Mouse (Mus musculus) limb, embryonic 11.5 days (tissue): ENCODE results near the gene Sin3a. TPM values are rescaled to one million over a fixed set of nuclear protein-coding genes. Genes with fewer than 3 reads are reported as not detected.

ENCODE experiments used
- ATAC-seq: fragments of 200-750 bp; cut with Nextera tagmentation; 2 replicates; pipeline ENCODE4 v1.8.0; 2017; ENCODE audit warnings: low read depth; ENCODE audit not compliant: insufficient number of reproducible peaks, low FRiP score, low TSS enrichment
- DNase-seq: peaks from one replicate; pipeline ENCODE4 v3.0.0-alpha.2; 2015; ENCODE audit warnings: low spot score
- H3K27ac ChIP-seq: fragments of 300-500 bp; sonication (generic); replicated peaks from 2 replicates; pipeline ENCODE4 v1.5.1; 2014; ENCODE audit warnings: low read depth, mild to moderate bottlenecking, low read length
- H3K27me3 ChIP-seq: fragments of 300-500 bp; sonication (generic); 2 replicates; pipeline ENCODE4 v1.6.1; 2014; ENCODE audit warnings: mild to moderate bottlenecking, low read length, mixed read lengths; ENCODE audit not compliant: control insufficient read depth, insufficient read depth
- H3K36me3 ChIP-seq: fragments of 300-500 bp; sonication (generic); 2 replicates; pipeline ENCODE4 v1.6.1; 2014; ENCODE audit warnings: mild to moderate bottlenecking, low read length, moderate library complexity, mixed read lengths; ENCODE audit not compliant: control insufficient read depth, insufficient read depth
- H3K4me1 ChIP-seq: fragments of 300-500 bp; sonication (generic); 2 replicates; pipeline ENCODE4 v1.6.1; 2014; ENCODE audit warnings: low read length, mixed read lengths; ENCODE audit not compliant: control insufficient read depth, insufficient read depth
- H3K4me2 ChIP-seq: fragments of 300-500 bp; sonication (generic); 2 replicates; pipeline ENCODE4 v1.6.1; 2014; ENCODE audit warnings: low read depth, mild to moderate bottlenecking, moderate library complexity; ENCODE audit not compliant: severe bottlenecking
- H3K4me3 ChIP-seq: fragments of 300-500 bp; sonication (generic); 2 replicates; pipeline ENCODE4 v1.5.1; 2014; ENCODE audit warnings: low read depth, low read length
- H3K9ac ChIP-seq: fragments of 300-500 bp; sonication (generic); 2 replicates; pipeline ENCODE4 v1.6.1; 2014; ENCODE audit warnings: mild to moderate bottlenecking, low read length
- H3K9me3 ChIP-seq: fragments of 300-500 bp; sonication (generic); 2 replicates; pipeline ENCODE4 v1.6.1; 2016; ENCODE audit warnings: low read length; ENCODE audit not compliant: control insufficient read depth
- WGBS: fragments of 180-500 bp; shearing (Covaris S2); extraction: QIAGEN DNeasy Blood & Tissue Kit; methylation state at CpG from one replicate; pipeline ENCODE4 v1.1.7; 2014; 5-methylcytosine and 5-hydroxymethylcytosine counted together
- polyA plus RNA-seq: library from polyadenylated mRNA; unstranded; fragments of >200 nt; fragmentation: Nextera tagmentation; extraction: Ambion mirVana; gene quantifications from 2 replicates; pipeline ENCODE4 v1.2.1, GENCODE M21; 2014

Sin3a gene
- polyA plus RNA-seq, 1 experiment from 2014 or later: 65.8 TPM

GRCm38 (mm10) chr9:57072989-57073789 lies 1.3 kb downstream of the Sin3a start:
- Histone ChIP-seq H3K9ac (peak overlapping the region; percentile 82), H3K9me3 (no peaks in the 10 kb centered on the region), H3K27me3 (no peaks in the 10 kb centered on the region), H3K4me2 (peak overlapping the region; percentile 77), H3K27ac (peak overlapping the region; percentile 97), H3K4me1 (peaks cover 8% of the 10 kb centered on the region; the same call in 1 of the 2 replicates), H3K36me3 (no peaks in the 10 kb centered on the region), H3K4me3 (peak overlapping the region; percentile 94)
- WGBS: under 1% methylated on average over 54 of the region's 54 CpGs
- ATAC-seq (peak; percentile 78), DNase-seq (peak; percentile 95)

- H3K36me3 ChIP-seq: no peaks in the 10 kb centered on the region
- H3K4me1 ChIP-seq: peaks cover 8% of the 10 kb centered on the region; the same call in 1 of the 2 replicates
- H3K4me3 ChIP-seq: peak overlapping the region; percentile 94
- H3K27ac ChIP-seq: peak overlapping the region; percentile 87
- ATAC-seq: no peak
- peak overlapping the region; percentile 73 for H3K4me2 ChIP-seq
- H3K9ac ChIP-seq: peak overlapping the region; percentile 82
- WGBS: under 1% methylated on average over 15 of the region's 15 CpGs
- H3K27me3 ChIP-seq: no peaks in the 10 kb centered on the region
- DNase-seq: no peak
- no peaks in the 10 kb centered on the region for H3K9me3 ChIP-seq
Measured at GRCm38 (mm10) chr9:57073790-57074094, 1.9 kb downstream of the Sin3a start.

DNA sequence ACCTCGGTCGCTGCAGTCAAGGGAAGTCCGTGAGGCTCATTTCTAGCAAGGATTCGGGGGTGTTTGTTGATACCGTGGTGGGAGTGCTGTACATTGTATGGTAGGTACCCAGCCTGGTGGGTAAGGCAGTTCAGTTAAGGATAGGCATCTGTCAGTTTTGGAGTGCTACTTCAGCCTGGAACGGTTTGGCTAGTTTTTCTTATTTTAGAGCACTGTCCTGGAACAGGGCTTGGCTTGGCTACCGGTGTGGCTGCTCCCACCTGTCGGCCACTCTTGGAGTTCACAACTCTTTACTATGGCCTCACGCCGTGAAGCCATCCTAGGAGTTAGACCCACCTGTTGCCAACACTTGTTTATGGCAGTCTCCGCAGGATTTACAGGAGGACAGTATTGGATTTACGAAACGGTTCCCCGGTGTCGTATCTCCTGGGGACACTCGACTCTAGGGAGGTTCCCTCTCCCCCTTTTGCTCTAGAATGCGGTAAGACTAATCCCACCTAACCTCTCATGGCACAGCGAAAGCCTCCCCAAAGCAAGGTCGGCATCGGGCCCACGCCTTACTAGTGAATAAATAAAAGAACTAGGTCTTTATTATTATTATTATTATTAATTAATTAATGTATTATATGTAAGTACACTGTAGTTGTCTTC lies 2.5 kb downstream of the Sin3a start:
- Histone ChIP-seq H3K4me1 (peaks cover 8% of the 10 kb centered on the region; the same call in 1 of the 2 replicates), H3K4me3 (peak overlapping the region; percentile 94), H3K27me3 (no peaks in the 10 kb centered on the region), H3K9ac (peak overlapping the region; percentile 82), H3K27ac (peak overlapping the region; percentile 87), H3K36me3 (no peaks in the 10 kb centered on the region), H3K4me2 (peak overlapping the region; percentile 73), H3K9me3 (no peaks in the 10 kb centered on the region)
- 6% methylated on average over 21 of the region's 21 CpGs for WGBS
- peak; percentile 68 for DNase-seq
- ATAC-seq: no peak

DNA sequence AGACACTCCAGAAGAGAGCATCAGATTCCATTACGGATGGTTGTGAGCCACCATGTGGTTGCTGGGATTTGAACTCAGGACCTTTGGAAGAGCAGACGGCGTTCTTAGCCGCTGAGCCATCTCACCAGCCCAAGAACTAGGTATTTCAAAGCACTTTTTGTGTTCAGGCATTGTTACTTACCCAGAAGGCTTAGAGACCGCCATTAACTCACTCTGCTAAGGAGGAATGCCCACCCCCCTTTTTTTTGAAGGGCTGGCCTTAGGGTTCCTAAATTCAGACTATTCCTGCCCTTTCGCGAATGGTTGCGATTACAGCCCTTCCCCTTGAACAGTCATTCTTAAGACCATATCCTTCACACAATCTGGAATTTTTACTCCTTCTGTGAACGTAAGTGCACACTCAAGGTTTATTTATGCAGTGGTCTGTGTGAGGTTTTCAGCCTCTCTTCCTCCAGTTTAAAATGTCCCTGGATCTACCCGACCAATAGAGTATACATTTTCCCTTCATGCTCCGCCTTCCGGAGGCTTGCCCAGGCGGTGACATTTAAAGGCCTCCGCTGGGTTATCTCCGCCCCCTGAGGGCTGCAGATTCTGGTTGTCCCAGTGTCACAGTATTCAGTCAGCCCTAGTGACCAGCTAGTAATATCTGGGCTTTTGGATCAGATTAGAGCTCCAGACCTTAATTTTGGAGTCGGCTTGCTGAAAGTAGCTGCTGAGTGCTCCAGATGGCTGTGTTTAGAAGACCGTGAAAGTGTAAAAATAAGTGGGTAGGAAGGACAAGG lies 3.2 kb downstream of the Sin3a start:
- WGBS: 8% methylated on average over 17 of the region's 17 CpGs
- no peaks in the 10 kb centered on the region; the same call in 1 of the 2 replicates for H3K36me3 ChIP-seq
- peak overlapping the region; percentile 94 for H3K4me3 ChIP-seq
- peak; percentile 69 for DNase-seq
- no peak overlapping the region; the same call in 1 of the 2 replicates for H3K9ac ChIP-seq
- no peaks in the 10 kb centered on the region for H3K27me3 ChIP-seq
- ATAC-seq: no peak
- H3K9me3 ChIP-seq: no peaks in the 10 kb centered on the region
- peak overlapping the region; percentile 73 for H3K4me2 ChIP-seq
- H3K4me1 ChIP-seq: peaks cover 8% of the 10 kb centered on the region; the same call in 1 of the 2 replicates
- H3K27ac ChIP-seq: peak overlapping the region; percentile 63

GRCm38 (mm10) chr9:57075681-57076381 lies 4.0 kb downstream of the Sin3a start:
- Histone ChIP-seq H3K4me2 (peak overlapping the region; percentile 83), H3K27me3 (no peaks in the 10 kb centered on the region), H3K4me3 (peak overlapping the region; percentile 94), H3K9ac (peak overlapping the region; percentile 80; the same call in 1 of the 2 replicates), H3K36me3 (no peaks in the 10 kb centered on the region; the same call in 1 of the 2 replicates), H3K27ac (peak overlapping the region; percentile 94), H3K4me1 (peaks cover 8% of the 10 kb centered on the region; the same call in 1 of the 2 replicates), H3K9me3 (no peaks in the 10 kb centered on the region)
- DNase-seq (peak; percentile 99), ATAC-seq (peak; percentile 87)
- under 1% methylated on average over 43 of the region's 43 CpGs for WGBS

- under 1% methylated on average over 67 of the region's 72 CpGs for WGBS
- Histone ChIP-seq H3K4me3 (peak overlapping the region; percentile 94), H3K9ac (peak overlapping the region; percentile 80), H3K9me3 (no peaks in the 10 kb centered on the region), H3K36me3 (no peaks in the 10 kb centered on the region; the same call in 1 of the 2 replicates), H3K4me1 (peaks cover 5% of the 10 kb centered on the region; the same call in 1 of the 2 replicates), H3K4me2 (peak overlapping the region; percentile 83), H3K27me3 (no peaks in the 10 kb centered on the region), H3K27ac (peak overlapping the region; percentile 94)
- ATAC-seq (peak; percentile 9; the same call in 1 of the 2 replicates), DNase-seq (peak; percentile 87)
Measured at GRCm38 (mm10) chr9:57076701-57077660, 5.1 kb downstream of the Sin3a start.

- no peak for ATAC-seq
- WGBS: 88% methylated on average over 3 of the region's 3 CpGs
- no peak for DNase-seq
- Histone ChIP-seq H3K9ac (no peak overlapping the region), H3K4me3 (no peak overlapping the region), H3K36me3 (peaks cover 5% of the 10 kb centered on the region), H3K4me1 (no peaks in the 10 kb centered on the region), H3K27ac (no peak overlapping the region), H3K4me2 (no peak overlapping the region), H3K27me3 (no peaks in the 10 kb centered on the region), H3K9me3 (no peaks in the 10 kb centered on the region)
Measured at GRCm38 (mm10) chr9:57082236-57082635, 10.4 kb downstream of the Sin3a start.
